Mouse (Mus musculus): Measurements from ENCODE around the gene Fcgbp. TPM values are rescaled to one million over a fixed set of nuclear protein-coding genes. Genes with fewer than 3 reads are reported as not detected.

Gene Fcgbp
- polyA plus RNA-seq, 1 experiment from 2014 or later = 0.10 TPM

GRCm38 (mm10) chr7:28159292-28159691 is 88.3 kb downstream of the Fcgbp start:
- no peak overlapping the region for H3K9ac ChIP-seq (replicated peaks)
- H3K4me2 ChIP-seq (replicated peaks) = no peak overlapping the region
- ATAC-seq (replicated peaks) = no peak
- no peaks in the 10 kb centered on the region for H3K36me3 ChIP-seq
- H3K27me3 ChIP-seq = no peaks in the 10 kb centered on the region
- H3K9me3 ChIP-seq = no peaks in the 10 kb centered on the region
- WGBS = 75% methylated on average over 6 of the region's 6 CpGs
- H3K27ac ChIP-seq (replicated peaks) = no peak overlapping the region
- no peak overlapping the region for H3K4me3 ChIP-seq
- no peaks in the 10 kb centered on the region for H3K4me1 ChIP-seq

- no peak for ATAC-seq (replicated peaks)
Measured at GRCm38 (mm10) chr7:28159893-28160292, 88.9 kb downstream of the Fcgbp start.

GRCm38 (mm10) chr7:28161163-28161749 is 90.2 kb downstream of the Fcgbp start:
- no peak overlapping the region for H3K27ac ChIP-seq (replicated peaks)
- H3K4me1 ChIP-seq = no peaks in the 10 kb centered on the region
- H3K36me3 ChIP-seq = no peaks in the 10 kb centered on the region
- WGBS = 56% methylated on average over 9 of the region's 9 CpGs
- no peaks in the 10 kb centered on the region for H3K27me3 ChIP-seq
- no peaks in the 10 kb centered on the region for H3K9me3 ChIP-seq
- no peak overlapping the region for H3K4me3 ChIP-seq
- ATAC-seq (replicated peaks) = no peak
- no peak overlapping the region for H3K4me2 ChIP-seq (replicated peaks)
- no peak overlapping the region for H3K9ac ChIP-seq (replicated peaks)

More at GRCm38 (mm10) chr7:28159893-28160292, 88.9 kb downstream of the Fcgbp start:
- H3K4me2 ChIP-seq (replicated peaks) = no peak overlapping the region
- H3K27ac ChIP-seq (replicated peaks) = no peak overlapping the region
- no peak overlapping the region for H3K4me3 ChIP-seq
- no peaks in the 10 kb centered on the region for H3K9me3 ChIP-seq
- H3K27me3 ChIP-seq = no peaks in the 10 kb centered on the region
- no peaks in the 10 kb centered on the region for H3K4me1 ChIP-seq
- 71% methylated on average over 3 of the region's 3 CpGs for WGBS
- no peaks in the 10 kb centered on the region for H3K36me3 ChIP-seq
- no peak overlapping the region for H3K9ac ChIP-seq (replicated peaks)

GRCm38 (mm10) chr7:28165406-28165805 is 94.4 kb downstream of the Fcgbp start:
- no peak overlapping the region for H3K27ac ChIP-seq (replicated peaks)
- 85% methylated on average over 6 of the region's 6 CpGs for WGBS
- no peaks in the 10 kb centered on the region for H3K36me3 ChIP-seq
- H3K4me2 ChIP-seq (replicated peaks) = no peak overlapping the region
- no peaks in the 10 kb centered on the region for H3K27me3 ChIP-seq
- H3K4me3 ChIP-seq = no peak overlapping the region
- ATAC-seq (replicated peaks) = no peak
- H3K9ac ChIP-seq (replicated peaks) = no peak overlapping the region
- H3K9me3 ChIP-seq = no peaks in the 10 kb centered on the region
- peaks cover 18% of the 10 kb centered on the region for H3K4me1 ChIP-seq

GRCm38 (mm10) chr7:28168320-28169115 is 97.5 kb downstream of the Fcgbp start:
- no peaks in the 10 kb centered on the region for H3K27me3 ChIP-seq
- no peaks in the 10 kb centered on the region for H3K9me3 ChIP-seq
- H3K9ac ChIP-seq (replicated peaks) = peak overlapping the region; percentile 41
- peak; percentile 33; the same call in 1 of the 2 replicates for ATAC-seq (replicated peaks)
- H3K27ac ChIP-seq (replicated peaks) = peak overlapping the region; percentile 86
- H3K4me3 ChIP-seq = peak overlapping the region; percentile 96
- no peaks in the 10 kb centered on the region for H3K36me3 ChIP-seq
- peak overlapping the region; percentile 80 for H3K4me2 ChIP-seq (replicated peaks)
- 9% methylated on average over 9 of the region's 9 CpGs for WGBS
- H3K4me1 ChIP-seq = peaks cover 33% of the 10 kb centered on the region

- Histone ChIP-seq H3K9ac (replicated peaks) (peak within 1 kb of the TSS; percentile 80), H3K4me3 (peak within 1 kb of the TSS; percentile 96), H3K27ac (replicated peaks) (peak within 1 kb of the TSS; percentile 86), H3K4me1 (peaks cover 33% of the 10 kb centered on the region), H3K27me3 (no peaks in the 10 kb centered on the region), H3K36me3 (no peaks in the 10 kb centered on the region), H3K4me2 (replicated peaks) (peak within 1 kb of the TSS; percentile 80), H3K9me3 (no peaks in the 10 kb centered on the region)
- ATAC-seq (replicated peaks) = peak; percentile 94
- under 1% methylated on average over 80 of the region's 80 CpGs for WGBS
Measured at GRCm38 (mm10) chr7:28169489-28170422, 98.7 kb downstream of the Fcgbp start, which contains the start of gene Fbl. Gene Fbl, plus strand, starts transcription at chr7:28169710.

Other genes starting within 250 kb of the Fcgbp start
- gene Zfp59, start 232.6 kb upstream of the Fcgbp start, polyA plus RNA-seq (2015; fragmentation: Nextera tagmentation; extraction: Ambion mirVana) = 12.0 and 12.7 TPM in 2 replicates
- gene Zfp607a, start 213.7 kb upstream of the Fcgbp start, polyA plus RNA-seq (2015; fragmentation: Nextera tagmentation; extraction: Ambion mirVana) = 1.3 and 1.5 TPM in 2 replicates
- 17.4 and 18.0 TPM in 2 replicates for gene Zfp974, start 141.8 kb upstream of the Fcgbp start, polyA plus RNA-seq (2015; fragmentation: Nextera tagmentation; extraction: Ambion mirVana)
- 33.5 and 33.8 TPM in 2 replicates for gene Zfp780b, start 92.1 kb upstream of the Fcgbp start, polyA plus RNA-seq (2015; fragmentation: Nextera tagmentation; extraction: Ambion mirVana)
- 6.4 and 7.1 TPM in 2 replicates for gene Zfp850, start 57.1 kb upstream of the Fcgbp start, polyA plus RNA-seq (2015; fragmentation: Nextera tagmentation; extraction: Ambion mirVana)
- gene Psmc4, start 21.1 kb upstream of the Fcgbp start, polyA plus RNA-seq (2015; fragmentation: Nextera tagmentation; extraction: Ambion mirVana) = 345 and 350 TPM in 2 replicates
- 0.08 and 0.11 TPM in 2 replicates for gene 9530053A07Rik, start 58.2 kb downstream of the Fcgbp start, polyA plus RNA-seq (2015; fragmentation: Nextera tagmentation; extraction: Ambion mirVana)
- 97.0 and 109 TPM in 2 replicates for gene Fbl, start 98.5 kb downstream of the Fcgbp start, polyA plus RNA-seq (2015; fragmentation: Nextera tagmentation; extraction: Ambion mirVana)
- 18.1 and 18.6 TPM in 2 replicates for gene Dyrk1b, start 108.2 kb downstream of the Fcgbp start, polyA plus RNA-seq (2015; fragmentation: Nextera tagmentation; extraction: Ambion mirVana)
- 5.4 and 16.7 TPM in 2 replicates for gene Eid2, start 196.6 kb downstream of the Fcgbp start, polyA plus RNA-seq (2015; fragmentation: Nextera tagmentation; extraction: Ambion mirVana)
- gene Eid2b, start 206.5 kb downstream of the Fcgbp start, polyA plus RNA-seq (2015; fragmentation: Nextera tagmentation; extraction: Ambion mirVana) = 41.3 and 44.9 TPM in 2 replicates
- gene Selenov, start 219.9 kb downstream of the Fcgbp start, polyA plus RNA-seq (2015; fragmentation: Nextera tagmentation; extraction: Ambion mirVana) = 0.24 and 0.31 TPM in 2 replicates
- gene Dll3, start 231.0 kb downstream of the Fcgbp start, polyA plus RNA-seq (2015; fragmentation: Nextera tagmentation; extraction: Ambion mirVana) = 15.4 and 16.7 TPM in 2 replicates
- gene Timm50, start 240.8 kb downstream of the Fcgbp start, polyA plus RNA-seq (2015; fragmentation: Nextera tagmentation; extraction: Ambion mirVana) = 149 and 158 TPM in 2 replicates